Mouse (Mus musculus): ENCODE measurements around the gene Tigd3.
A peak's percentile ranks its signal among the peaks of the same experiment; 100 is the strongest.

Gene Tigd3

GRCm38 (mm10) chr19:5847306-5847796, 46.6 kb downstream of the Tigd3 start:
- no peak for DNase-seq (ENCODE audit: low spot score in 2 of 2)

DNA sequence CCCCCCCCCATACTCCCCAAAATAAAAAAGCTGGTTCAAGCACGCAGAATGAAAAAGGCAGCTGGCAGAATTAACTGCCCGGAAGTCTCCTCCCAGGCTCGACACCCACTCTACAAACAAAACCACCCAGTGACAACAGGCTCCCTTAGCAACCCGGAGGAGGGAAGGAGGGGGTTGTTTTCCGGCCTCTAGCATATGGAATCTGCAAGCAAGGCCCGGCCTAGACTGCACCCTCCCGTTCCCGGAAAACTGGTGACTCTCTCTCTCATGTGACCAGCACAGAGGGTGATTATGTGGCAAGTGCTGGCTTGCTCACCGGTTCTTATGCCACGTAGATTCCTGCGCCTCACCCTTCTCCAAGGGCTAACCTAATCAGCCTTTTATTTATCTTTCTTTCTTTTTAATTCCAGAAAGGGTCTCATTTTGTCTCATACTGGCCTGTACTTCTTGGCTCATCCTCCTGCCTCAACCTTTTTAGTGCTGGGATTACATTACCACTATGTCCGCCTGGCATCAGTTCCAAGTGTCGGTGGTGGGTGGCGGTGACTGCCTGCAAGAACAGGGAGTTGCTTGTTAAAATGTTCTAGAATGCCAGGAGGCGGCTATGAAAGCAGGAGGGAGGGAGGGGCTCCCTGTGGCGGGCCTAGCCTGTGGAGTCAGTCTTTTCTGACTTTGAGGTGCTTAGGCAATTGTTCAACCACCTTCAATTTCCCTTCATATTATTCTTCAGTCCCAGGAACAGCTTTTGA, 47.2 kb downstream of the Tigd3 start:
- peak; percentile 92 to 93 for DNase-seq (ENCODE audit: low spot score in 2 of 2)

GRCm38 (mm10) chr19:5846154-5846553, 47.8 kb downstream of the Tigd3 start:
- peak in 1 of 2 experiments; percentile 40 for DNase-seq (ENCODE audit: low spot score in 2 of 2)

GRCm38 (mm10) chr19:5845319-5846135, 48.4 kb downstream of the Tigd3 start:
- DNase-seq (ENCODE audit: low spot score in 2 of 2), result peak; percentile 71 to 85

- no peak for DNase-seq (ENCODE audit: low spot score in 2 of 2)
Measured at GRCm38 (mm10) chr19:5844831-5845318, 49.1 kb downstream of the Tigd3 start.

- DNase-seq (ENCODE audit: low spot score in 2 of 2), result no peak
Measured at GRCm38 (mm10) chr19:5843781-5844691, 49.9 kb downstream of the Tigd3 start.

- DNase-seq (ENCODE audit: low spot score in 2 of 2), result no peak
Measured at GRCm38 (mm10) chr19:5842785-5843730, 50.9 kb downstream of the Tigd3 start.

GRCm38 (mm10) chr19:5841999-5842784, 51.8 kb downstream of the Tigd3 start:
- DNase-seq (ENCODE audit: low spot score in 2 of 2), result no peak

GRCm38 (mm10) chr19:5841389-5841946, 52.5 kb downstream of the Tigd3 start:
- no peak for DNase-seq (ENCODE audit: low spot score in 2 of 2)

All from right cerebral cortex, postnatal 36 days (tissue).